Mouse (Mus musculus) brain, embryonic 18.5 days (tissue): ENCODE measurements around the gene Tyw5.

Experiments
- DNase-seq: peaks from one replicate; pipeline ENCODE4 v3.0.0-alpha.2; 2012; ENCODE audit warnings: low read depth, low spot score

Tyw5 gene

GRCm38 (mm10) chr1:57387876-57388275 is 19.0 kb downstream of the Tyw5 start:
- DNase-seq: no peak

- no peak for DNase-seq
Measured at GRCm38 (mm10) chr1:57386519-57386918, 20.4 kb downstream of the Tyw5 start.

GRCm38 (mm10) chr1:57377376-57378341 is 29.2 kb downstream of the Tyw5 start, which contains the start of gene 1700066M21Rik:
Gene 1700066M21Rik (plus strand): TSS chr1:57377620.
- peak; percentile 80 for DNase-seq

GRCm38 (mm10) chr1:57376806-57377205 is 30.1 kb downstream of the Tyw5 start:
- no peak for DNase-seq

GRCm38 (mm10) chr1:57375276-57375675 is 31.6 kb downstream of the Tyw5 start:
- DNase-seq: no peak

GRCm38 (mm10) chr1:57370451-57370850 is 36.5 kb downstream of the Tyw5 start:
- DNase-seq: no peak

- no peak for DNase-seq
Measured at GRCm38 (mm10) chr1:57369111-57369510, 37.8 kb downstream of the Tyw5 start.

GRCm38 (mm10) chr1:57367446-57367845 is 39.5 kb downstream of the Tyw5 start:
- no peak for DNase-seq

GRCm38 (mm10) chr1:57358546-57358945 is 48.4 kb downstream of the Tyw5 start:
- DNase-seq: no peak

- DNase-seq: no peak
Measured at GRCm38 (mm10) chr1:57351941-57352340, 55.0 kb downstream of the Tyw5 start.

- no peak for DNase-seq
Measured at GRCm38 (mm10) chr1:57347487-57347886, 59.4 kb downstream of the Tyw5 start.

- DNase-seq: no peak
Measured at GRCm38 (mm10) chr1:57341197-57341596, 65.7 kb downstream of the Tyw5 start.

- no peak for DNase-seq
Measured at GRCm38 (mm10) chr1:57339156-57339796, 67.6 kb downstream of the Tyw5 start.
